Mouse (Mus musculus) 416B (cell line): Measurements from ENCODE around the gene Rhod.

Experiments
- DNase-seq: peaks from one replicate; pipeline ENCODE4 v3.0.0; 2011; ENCODE audit warnings: low read depth

Rhod gene

GRCm38 (mm10) chr19:4409062-4409461, 30.2 kb downstream of the Rhod start:
- peak; percentile 96 for DNase-seq

DNA sequence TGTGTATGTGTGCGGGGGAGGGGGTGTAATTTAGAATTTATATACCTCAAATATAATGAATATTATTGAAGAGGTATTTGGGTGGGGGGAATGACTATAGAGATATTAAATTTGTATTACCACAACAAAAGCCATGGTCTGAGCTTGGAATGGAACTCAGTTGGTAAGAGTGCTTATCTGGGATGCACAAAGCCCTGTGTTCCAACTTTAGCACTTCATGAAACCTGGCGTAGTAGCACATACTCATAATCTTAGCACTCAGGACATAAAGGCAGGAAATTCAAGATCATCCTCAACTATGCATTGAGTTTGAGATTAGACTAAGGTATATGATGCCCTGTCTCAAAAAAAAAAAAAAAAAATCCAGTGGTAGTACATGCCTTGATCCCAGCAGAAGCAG, 34.4 kb downstream of the Rhod start:
- DNase-seq, result no peak

DNA sequence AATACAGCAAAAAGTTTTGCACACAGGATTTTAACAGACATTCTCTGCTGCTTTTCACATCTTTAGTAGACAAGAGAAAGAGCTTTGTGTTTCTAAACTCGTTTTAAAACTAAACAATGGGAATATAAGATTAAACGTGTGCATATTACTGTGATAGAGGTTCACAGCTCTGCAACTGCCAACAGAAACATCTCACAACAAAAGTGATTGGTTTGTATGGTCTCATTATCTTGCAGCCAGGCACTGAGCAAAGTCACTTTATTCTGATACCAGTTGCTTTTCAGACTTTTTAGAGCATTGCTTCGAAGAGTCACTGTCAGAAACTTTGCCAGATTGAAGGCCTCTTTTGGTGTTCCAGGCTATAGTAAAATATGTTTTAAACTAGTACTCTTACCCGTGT, 40.3 kb downstream of the Rhod start:
- no peak for DNase-seq

- no peak for DNase-seq
Observed at GRCm38 (mm10) chr19:4398630-4398948, 40.6 kb downstream of the Rhod start.

DNA sequence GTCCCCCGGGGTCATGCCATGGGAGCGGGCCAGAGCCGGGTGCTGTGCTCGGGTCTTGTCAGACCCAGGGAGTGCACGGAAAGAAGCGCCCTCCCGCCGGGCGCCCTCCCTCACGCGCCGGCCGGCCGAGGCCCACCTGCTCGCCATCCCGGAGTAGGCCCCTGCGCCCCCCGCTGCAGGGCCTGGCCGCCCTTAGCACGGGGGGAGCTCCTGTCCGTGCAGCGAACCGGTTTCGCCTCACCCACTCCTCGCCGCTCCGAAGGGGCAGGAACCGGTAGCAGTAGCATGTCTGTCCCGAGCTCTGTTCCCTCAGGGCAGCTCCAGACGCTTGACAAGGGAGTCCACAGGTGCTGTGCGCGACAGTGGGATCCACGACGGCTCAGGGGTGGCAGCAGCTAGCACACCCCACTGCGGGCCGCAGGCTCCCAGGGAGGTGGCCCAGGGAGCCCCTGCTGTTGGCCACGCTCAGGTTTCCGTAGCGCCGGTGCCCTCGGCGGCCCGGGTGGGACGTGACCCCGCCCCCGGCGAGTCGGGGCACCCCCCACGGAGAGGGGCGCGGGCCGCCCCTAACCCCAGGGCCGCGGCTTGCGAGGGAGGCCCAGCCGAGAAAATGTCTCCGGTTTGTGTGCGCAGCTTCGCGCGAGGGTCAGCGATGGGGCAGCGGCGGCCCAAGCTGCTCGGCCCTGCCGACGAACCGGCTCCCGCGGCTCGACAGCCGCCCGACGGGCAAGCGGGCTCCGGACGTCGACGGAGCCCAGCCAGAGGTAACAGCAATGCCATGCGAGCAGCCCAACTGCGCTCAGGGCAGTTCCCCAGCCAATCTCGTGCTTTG, 41.2 kb downstream of the Rhod start, which contains the start of gene Kdm2a:
Gene Kdm2a (minus strand): TSS at position 488 of the 832 bp plus-strand sequence.
- DNase-seq, result no peak

GRCm38 (mm10) chr19:4396998-4397797, 42.0 kb downstream of the Rhod start:
- DNase-seq, result peak; percentile 99

DNA sequence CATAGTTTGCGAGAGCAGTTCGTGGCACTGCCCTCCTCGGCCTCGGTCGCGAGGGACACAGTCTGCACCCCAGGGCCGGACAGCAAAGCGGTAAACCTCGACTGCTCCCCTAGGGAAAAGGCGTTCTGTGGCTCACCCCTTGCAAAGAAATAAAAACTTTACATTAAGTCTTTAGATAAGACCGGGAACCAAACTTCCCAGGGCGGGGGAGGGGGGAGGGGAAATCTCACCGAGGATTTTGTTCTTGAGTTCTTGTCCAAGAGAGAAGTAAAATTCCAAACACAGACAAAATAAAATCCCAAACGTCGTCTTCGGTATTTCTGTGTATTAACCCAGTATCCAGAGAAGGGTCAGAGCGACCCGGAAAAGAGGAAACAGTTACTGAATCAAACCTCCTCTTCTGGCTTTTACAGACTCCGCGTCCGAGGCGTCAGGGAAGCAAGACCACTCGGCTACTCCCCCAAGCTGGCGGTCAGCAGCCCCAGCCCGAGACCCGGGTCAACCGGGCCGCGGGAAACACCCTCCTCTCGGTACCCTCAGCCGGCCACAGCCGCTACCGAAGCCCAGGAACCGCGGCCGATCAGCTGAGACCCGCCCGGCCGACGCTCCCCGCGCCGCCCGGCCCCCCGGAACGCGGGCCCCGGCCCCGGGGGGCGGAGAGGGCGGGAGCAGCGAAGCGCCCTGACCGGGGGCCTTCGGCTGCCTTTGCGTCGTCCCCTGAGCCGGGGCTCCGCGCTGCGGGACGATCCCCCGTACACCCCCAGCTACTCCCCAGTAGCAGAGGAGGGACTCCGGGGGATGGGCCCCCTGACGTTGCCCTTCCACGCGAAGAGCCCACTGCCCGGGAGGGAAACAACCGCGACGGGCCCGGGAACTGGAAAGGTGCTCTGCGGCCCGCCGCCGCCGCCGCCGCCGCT, 42.9 kb downstream of the Rhod start:
- DNase-seq, result no peak

DNA sequence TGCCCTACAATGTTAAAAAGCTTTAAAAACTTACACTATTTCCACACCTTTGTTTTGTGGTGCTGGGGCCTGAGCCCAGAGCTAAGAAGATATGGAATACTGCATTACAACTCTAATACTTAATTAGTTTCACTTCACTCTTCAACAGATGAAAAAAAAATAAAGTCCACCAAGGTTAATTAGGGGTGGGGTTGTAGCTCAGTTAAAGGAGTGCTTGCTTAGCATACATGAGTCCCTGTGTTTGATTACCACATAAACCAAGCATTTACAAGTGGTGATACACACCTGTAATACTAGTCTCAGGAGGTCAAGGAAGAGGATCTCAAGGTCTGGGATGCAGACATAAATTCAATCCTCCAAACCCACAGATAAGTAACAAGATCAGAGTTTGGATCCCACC, 52.0 kb downstream of the Rhod start:
- DNase-seq, result no peak

DNA sequence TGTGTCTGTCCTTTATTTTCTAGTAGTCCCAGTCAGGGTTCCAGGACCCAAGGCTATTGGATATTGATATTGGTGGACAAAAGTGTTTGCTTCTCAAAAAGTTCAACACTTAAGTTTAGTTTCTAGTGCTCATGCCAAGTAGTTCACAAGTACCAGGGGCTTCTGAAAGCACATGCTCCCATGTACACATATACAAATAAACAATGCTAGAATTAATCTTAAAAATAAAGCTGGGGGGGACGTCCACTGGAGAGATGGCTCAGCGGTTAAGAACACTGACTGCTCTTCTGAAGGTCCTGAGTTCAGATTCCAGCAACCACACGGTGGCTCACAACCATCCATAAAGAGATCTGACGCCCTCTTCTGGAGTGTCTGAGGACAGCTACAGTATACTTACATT, 54.2 kb downstream of the Rhod start:
- DNase-seq, result no peak

DNA sequence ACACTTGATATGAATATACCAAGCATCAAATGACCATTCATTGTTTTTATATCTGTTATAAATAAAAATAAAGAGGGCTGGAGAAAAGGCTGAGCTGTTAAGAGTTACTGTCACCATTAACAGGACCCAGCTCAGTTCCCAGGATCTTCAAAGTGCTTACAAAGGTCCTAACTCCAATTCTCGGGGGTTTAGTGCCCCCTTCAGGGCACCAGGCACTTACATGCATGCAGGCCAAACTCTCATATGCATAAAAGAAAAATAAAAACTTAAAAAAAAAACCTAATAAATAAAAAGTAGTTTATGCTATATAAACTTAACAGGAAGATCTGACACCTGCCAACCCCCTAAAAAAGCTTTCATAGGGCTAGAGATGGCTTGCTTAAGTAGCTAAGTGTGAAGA, 54.9 kb downstream of the Rhod start:
- DNase-seq, result peak; percentile 58

- no peak for DNase-seq
Observed at GRCm38 (mm10) chr19:4383306-4383705, 55.9 kb downstream of the Rhod start.

DNA sequence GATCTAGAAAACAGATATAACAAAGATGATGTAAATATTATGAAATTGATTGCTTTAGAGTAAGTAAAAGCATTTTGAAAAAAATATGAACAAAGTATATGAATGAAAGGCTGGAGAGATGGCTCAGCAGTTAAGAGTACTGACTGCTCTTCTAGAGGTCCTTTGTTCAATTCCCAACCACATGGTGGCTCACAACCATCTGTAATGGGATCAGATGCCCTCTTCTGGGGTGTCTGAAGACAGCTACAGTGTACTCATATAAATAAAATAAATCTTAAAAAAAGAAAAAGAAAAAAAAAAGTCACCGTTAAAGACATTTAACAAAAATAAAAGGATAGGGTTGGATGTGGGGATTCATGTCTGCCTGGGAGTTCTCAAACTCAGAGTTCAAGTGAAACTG, 56.9 kb downstream of the Rhod start:
- DNase-seq, result peak; percentile 47
